Mouse (Mus musculus) cerebellum, adult 2 months (tissue): ENCODE measurements around the gene Kifc5b.

Experiments
- CTCF ChIP-seq: fragments of 200-500 bp; IDR thresholded peaks from 2 replicates; pipeline ENCODE4 v1.5.1; 2011; ENCODE audit warnings: low read depth, mild to moderate bottlenecking, control low read depth, low read length, moderate library complexity, borderline replicate concordance; ENCODE audit not compliant: insufficient read depth
- POLR2A ChIP-seq: fragments of 200-500 bp; IDR thresholded peaks from 2 replicates; pipeline ENCODE4 v1.6.1; 2011; ENCODE audit warnings: low read length, control low read depth, borderline replicate concordance; ENCODE audit not compliant: insufficient read depth

GRCm38 (mm10) chr17:26971247-26971905, 54.5 kb downstream of the Kifc5b start:
- TF ChIP-seq POLR2A (no peak), CTCF (no peak)
